Mouse (Mus musculus): ENCODE measurements around the gene Zc3hc1.

Gene Zc3hc1

DNA sequence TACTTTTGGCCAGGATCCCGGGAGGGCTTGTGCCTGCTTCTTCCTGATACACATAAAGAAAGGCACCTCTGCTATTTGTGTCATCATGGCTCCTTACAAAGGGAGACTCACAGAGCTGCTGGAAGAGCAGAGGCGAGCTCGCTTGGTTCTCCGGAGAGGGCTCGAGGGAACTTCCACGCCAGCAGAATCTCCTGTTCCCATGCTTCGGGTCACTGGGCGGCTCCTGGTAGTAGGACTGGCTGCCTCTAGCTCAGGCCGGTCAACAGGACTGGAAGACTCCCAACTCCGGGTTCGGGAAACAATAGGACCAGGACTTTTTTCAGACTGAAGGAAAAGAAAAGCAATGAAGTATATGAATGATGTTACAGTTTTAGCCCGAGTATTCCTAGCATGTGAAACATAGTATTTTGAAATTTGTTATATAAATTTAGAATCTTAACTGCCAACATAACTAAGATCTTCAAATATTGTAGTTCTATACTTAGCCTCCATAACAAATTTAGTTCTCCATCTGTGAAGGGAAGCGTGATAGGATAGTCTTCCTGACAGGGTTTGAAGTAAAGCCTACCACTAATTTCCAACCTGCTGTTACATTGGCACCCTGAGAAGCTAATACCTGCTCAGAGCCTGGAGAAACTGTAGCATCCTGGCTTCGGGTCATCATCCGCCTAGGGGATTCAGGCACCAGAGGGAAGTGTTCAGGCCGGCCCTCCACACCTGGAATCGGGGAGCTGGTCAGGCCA, 18.0 kb downstream of the Zc3hc1 start:
- DNase-seq (ENCODE audit: low spot score in 2 of 2), result no peak

DNA sequence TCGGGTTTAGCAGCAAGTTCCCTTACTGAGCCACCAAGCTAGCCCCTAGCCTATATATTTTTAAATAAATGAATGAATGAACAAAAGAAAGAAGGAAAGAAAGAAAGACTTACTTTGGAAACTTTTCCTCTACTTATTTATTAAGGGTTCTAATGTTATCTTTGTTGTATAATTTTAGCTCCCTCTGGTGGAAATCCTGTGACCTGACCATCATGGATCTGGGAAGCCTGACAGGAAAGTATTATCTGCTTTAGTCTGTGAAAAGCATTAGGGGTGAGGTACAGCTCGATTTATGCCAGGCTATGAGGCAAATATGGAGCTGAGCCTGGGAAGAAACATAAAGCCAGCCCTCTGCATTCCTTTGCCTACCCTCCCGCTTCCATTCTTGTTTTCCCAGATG, 21.5 kb downstream of the Zc3hc1 start:
- no peak for DNase-seq (ENCODE audit: low spot score in 2 of 2)

DNA sequence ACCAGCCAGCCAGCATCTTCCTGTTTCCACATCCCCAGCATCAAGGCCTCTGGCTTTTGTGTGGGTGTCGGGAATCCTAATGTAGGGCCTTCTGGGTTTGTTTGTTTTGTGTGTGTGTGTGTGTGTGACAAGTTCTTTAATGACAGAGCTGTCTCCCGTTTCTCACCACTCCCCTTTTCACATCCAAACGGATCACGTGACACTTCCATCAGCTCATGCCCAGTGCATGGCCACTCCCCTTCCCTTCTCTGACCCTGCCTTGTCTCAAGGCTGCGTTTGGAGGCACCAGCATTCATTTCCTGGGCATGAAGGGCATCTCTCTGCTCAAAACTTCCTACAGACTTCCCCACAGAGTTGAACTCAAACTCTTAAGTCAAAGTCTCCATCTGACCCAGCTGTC, 27.0 kb downstream of the Zc3hc1 start:
- no peak for DNase-seq (ENCODE audit: low spot score in 2 of 2)

DNA sequence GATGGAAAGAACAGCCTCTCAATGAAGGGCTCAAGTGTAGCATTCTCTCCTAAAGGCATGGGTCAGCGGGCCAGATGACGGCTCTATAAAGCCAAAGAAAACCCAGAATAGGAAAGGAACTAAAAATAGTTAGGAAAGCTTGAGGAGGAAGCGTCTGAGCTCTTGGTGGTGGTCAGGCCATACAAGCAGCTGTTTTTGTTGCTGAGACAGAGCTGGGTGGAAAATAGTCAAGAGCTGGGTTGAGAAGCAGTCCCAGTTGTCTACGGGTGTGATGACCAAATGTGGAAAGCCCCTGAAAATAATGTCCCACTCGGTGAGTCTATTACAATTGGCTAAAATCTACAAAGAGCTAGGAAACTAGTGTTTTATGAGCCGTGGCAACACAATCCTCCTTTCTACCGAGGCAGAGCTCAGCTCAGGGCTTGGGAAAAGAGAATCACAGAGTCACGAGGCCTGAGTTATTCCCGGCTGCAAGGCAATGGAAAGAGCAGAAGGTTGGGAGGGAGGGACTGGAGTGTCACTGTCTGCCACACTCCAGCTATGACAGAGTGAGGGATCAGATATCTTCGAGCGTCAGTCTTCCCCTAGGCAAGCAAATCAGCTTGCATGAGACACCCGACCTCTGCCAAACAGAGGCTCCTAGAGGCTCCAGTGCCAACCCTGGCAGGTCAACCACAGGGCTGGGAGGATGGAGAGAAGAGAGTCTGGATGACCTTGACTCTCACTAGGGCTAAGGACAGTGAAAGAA, 30.9 kb downstream of the Zc3hc1 start:
- DNase-seq (ENCODE audit: low spot score in 2 of 2), result no peak

DNA sequence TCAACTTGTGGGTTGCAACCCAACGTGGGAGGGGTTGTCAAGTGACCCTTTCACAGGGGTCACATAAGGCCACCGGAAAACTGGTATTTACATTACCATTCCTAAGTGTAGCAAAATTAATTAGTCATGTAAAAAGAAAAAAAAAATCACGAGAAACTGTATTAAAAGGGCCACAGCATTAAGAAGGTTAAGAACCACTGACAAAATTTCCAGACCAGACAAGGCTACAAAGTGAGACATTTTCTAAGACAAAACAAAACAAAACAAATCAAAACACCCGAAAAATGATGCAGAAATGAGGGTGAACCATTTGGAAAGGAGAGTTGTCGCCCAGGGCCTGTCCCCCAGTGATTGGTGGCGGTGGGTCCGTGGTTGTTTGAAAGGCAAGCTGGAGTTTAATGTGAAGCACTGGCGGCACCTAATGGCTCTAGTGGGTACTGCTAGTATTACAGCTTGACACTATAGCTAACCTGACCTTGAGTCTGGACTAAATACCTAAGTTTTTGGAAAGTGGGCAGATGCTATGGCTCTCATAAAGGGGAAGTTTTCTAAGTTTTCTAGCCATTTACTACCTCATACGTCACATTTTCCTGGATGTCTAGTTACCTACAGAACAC, 33.2 kb downstream of the Zc3hc1 start:
- DNase-seq (ENCODE audit: low spot score in 2 of 2), result peak; percentile 65 to 80

DNA sequence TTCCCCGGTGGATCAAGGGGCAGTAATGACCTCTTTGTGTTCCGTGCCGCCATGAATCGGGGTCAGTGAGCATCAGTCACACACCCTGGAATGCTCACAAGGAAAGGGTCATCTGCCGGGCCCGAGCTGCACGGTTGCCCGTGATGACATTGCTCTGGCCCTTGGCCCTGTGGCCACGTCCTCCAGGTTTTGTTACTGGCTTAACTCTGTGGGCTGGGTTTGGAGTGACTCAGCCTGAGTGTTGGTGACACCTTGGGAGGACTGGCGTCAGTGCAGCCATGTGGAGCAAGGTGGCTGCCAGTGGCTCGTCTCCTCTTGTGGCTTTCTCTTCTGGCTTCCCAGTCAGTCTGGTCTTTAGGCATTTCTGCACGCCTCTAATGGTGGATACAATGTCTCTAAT, 34.1 kb downstream of the Zc3hc1 start:
- no peak for DNase-seq (ENCODE audit: low spot score in 2 of 2)

DNA sequence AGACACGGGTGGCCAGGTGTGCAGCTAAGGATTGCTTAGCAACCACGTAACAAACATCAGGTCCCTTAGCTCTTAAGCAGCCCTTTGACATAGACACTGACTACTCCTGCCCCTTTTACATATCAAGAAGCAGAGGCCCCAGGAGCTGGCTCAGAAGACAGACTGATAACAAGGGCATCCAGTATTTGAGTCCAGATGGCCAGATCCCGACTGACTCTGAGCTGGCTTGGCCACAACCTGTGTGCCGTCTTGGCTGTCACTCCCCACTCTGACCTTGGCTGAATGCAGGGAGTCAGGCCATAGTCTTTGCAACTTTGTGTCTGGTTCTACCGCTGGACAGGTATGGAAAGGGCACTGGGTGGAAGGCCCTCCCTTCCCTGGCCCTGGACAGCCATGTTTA, 34.7 kb downstream of the Zc3hc1 start:
- DNase-seq (ENCODE audit: low spot score in 2 of 2), result no peak

DNA sequence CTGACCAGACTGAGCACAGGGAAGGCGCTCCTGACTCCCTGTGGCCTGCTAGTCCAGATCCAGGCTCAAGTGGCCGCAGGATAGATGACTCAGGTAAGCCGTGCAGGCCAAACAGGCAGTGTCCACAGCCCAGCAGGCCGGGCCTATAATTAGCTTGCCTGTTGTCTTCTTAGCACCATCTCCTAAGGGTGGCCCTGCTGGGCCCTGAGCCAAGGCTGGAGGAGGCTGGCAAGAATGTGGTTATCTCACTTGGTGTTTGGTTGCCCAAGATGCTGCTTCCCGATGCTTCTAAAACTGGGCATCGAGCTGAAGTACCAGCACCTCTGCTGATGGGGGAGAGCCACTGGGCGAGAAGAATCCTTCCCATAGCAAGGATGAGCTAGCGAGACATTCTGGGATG, 35.1 kb downstream of the Zc3hc1 start:
- DNase-seq (ENCODE audit: low spot score in 2 of 2), result no peak

DNA sequence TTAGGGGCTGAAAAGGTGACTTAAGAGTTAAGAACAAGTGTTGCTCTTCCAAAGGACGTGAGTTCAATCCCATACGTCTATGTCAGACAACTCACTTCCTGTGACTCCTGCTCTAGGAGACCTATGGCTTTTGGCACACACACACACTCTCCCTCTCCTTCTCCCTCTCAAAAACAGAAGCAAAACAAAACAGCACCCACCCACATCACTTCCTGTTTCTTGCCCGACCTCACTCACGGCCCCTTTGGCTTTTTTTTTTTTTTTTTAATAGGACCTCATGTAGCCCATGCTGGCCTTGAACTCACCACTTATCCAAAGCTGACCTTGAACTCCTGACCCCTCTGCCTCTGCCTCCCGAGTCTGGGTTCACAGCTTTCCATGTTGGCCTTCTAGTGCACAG, 36.1 kb downstream of the Zc3hc1 start:
- no peak for DNase-seq (ENCODE audit: low spot score in 2 of 2)

DNA sequence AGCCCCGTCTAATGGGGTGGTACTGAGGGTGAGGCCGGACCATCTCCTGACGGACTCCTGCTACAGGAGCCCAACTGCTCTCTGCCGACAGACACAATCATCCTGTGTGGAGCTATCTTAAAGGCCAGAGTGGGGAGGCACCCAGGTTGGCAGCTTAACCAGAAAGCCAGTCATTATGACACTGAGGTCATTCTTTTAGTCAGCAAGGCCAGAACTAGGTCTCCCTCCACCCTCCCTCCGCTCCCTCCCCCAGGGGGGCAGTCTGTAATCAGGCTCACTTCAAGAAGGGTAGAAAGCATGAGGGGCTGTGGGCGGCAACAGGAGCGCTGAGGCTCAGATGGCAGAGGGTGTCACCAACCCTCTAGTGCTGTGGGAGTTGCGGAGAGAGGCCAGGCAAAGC, 37.2 kb downstream of the Zc3hc1 start:
- no peak for DNase-seq (ENCODE audit: low spot score in 2 of 2)

DNA sequence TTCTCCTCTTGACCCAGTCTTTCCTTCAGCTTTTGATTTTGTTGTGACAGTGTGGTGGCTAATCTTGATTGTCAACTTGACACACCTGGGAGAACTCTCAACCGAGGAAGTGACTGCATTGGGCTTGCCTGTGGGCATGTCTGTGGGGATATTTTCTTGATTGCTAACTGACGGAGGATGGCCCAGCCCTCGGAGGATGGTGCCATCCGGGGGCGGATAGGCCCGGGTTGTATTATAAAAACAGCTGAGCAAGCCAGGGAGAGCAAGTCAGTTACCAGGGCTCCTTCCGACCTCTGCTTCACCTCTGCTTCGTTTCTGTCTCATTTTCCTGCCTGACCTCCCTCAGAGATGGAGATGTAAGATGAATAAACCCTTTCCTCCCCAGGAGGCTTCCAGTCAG, 38.1 kb downstream of the Zc3hc1 start:
- no peak for DNase-seq (ENCODE audit: low spot score in 2 of 2)

DNA sequence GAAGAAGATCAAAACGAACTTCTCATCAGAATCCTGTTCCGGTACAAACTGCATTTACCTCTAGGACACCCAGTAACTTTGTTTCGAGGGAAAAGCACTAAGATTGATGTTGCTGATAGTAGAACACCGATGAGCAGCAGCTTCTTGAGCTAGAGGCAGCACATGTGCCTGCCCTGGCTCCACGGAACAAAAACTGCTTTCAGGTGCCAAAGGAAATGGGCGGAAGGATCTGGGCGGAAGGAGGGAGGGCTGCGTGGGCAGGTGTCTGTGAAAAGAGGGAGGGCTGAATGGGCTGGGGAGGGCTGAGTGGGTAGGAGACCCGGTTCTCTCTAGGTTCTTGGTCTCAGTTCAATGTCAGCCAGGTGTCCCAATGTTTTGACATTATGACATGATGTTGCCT, 39.5 kb downstream of the Zc3hc1 start:
- no peak for DNase-seq (ENCODE audit: low spot score in 2 of 2)

DNA sequence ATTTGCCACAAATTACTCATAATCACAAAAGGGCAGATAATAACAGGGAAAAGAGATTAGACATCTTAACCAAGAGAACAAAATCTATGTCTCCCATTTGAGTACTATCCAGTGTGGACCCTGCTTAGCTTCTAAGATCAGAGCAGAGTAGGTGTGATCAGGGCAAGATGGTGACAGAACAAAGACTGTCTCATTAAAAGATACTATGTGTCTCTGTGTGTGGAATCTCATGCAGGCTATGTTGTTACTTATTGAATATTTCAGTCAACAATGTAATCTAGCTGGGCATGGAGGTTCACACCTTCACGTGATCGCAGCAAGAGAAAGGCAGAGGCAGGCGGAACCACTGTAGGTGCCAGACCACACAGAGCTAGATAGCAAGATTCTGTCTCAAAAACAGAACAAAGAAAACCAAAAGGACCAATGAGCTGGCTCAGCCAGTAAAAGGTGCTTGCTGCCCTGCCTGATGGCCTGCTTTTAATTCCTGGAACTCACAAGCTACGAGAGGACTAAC, 43.5 kb downstream of the Zc3hc1 start:
- DNase-seq (ENCODE audit: low spot score in 2 of 2), result no peak

DNA sequence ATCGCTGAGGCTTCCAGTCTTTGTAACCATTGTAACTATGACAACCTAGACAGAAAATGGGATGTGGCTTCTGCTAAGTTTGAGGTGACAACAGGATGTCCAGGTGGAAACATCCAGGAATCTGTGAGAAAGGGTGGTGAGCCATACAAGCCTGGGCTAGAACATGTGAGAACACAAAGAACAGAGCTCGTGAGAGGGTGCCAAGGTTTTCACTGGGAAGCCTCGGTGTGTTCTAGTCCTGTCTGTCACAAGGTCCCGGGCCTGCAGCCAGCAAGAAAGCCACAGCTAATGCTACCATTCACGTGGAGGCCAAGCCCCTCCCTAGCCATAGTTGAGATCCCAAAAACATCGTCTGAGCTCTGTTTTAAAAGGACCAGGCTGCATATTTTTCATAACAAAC, 44.1 kb downstream of the Zc3hc1 start:
- no peak for DNase-seq (ENCODE audit: low spot score in 2 of 2)

DNA sequence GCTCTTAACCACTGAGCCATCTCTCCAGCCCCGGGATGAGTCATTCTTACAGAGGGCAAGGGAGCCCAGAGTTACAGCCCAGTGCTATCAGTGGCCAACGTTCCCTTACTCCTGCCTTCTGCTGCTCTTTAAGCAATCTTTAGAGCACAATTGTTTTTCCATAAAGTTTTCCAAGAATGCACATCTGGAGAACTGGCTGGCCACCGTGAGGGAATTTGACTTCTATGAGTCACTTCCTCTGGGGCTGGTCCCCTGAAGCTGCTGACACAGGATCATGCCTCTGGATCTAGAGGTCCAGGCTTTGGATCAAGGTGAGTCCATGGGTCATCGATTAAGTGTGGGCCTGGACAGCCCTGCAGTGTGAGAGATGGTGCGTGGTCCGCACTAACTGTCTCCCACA, 46.8 kb downstream of the Zc3hc1 start:
- no peak for DNase-seq (ENCODE audit: low spot score in 2 of 2)

DNA sequence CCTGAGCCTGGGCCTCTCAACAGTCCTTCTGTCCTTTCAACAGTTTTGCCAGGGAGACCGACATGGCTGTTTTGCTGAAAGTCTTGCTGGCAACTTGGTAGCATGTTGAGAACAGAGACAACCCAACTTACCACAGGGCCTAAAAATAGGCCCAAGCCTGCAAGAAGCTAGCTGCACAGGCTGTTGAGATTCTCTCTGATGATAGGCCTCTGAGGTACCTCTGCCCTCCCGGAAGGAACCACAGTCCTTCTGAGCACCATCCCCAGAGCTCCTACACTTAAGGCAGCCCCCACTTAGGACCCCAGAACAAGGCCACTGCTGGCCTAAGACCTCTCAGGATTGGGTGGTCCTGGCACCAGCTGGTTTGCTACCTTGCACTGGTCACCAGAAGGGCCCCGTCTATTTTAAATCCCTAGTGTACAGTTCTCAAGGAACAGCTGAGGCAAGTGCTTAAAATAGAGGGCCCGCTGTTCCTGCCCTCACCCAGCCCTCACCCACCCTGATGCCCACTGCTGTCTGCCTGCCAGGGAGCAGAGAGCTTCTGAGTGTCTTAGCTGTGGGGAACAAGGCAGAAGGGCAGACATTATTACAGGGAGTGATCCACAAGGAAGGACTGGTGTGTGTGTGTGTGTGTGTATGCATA, 50.5 kb downstream of the Zc3hc1 start:
- DNase-seq (ENCODE audit: low spot score in 2 of 2), result no peak

DNA sequence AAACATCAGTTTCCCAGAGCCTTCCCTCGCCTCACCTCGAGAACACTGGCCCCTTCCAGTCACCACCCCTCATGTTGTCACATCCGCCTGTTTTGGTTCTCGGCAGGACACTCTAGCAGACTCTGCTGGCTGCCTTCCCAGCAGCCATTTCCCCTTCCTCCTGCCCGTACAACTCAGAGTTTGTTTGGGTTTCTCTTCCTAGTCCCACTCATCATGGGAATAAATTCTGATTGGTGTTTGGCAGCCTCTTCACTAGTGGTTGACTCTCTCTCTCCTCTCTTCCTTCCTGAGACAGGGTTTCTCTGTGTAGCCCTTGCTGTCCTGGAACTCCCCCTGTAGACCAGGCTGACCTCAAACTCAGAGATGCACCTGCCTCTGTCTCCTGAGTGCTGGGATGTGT, 53.9 kb downstream of the Zc3hc1 start:
- peak in 1 of 2 experiments; percentile 22 for DNase-seq (ENCODE audit: low spot score in 2 of 2)

DNA sequence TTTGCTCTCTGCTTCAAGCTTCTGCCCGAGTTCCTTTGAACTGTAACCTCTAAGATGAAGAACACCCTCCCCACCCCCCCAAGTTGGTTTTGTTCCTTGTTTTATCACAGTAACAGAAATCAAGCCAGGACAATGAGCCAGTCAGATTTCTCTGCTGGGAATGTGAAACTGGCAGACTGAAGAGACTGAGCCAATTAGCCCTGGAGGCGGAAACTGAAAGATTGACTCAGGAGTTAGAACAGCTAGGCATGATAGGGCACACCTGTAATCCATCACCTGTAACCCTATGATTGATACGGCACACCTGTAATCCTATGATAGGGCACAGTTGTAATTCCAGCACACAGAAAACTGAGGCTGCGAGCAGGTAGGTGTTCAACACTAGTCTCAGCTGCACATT, 58.6 kb downstream of the Zc3hc1 start:
- no peak for DNase-seq (ENCODE audit: low spot score in 2 of 2)

DNA sequence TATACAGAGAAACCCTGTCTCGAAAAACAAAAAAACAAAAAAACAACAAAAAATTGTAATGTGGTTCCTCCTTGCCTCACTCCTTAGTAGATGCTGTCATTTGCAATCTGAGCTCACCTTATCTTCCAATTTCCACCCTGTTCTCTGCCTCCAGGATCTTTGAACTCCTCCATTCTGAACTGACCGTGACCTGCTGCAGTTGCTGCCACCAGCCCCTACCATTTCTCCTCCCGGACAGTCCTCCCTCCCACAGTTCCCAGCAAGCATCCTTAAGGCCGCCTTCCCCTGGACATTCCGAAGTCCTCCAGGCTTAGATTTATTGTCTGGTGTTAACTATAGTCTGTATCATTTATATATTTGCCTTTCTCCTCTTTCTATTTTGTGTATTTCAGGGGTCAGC, 60.1 kb downstream of the Zc3hc1 start:
- DNase-seq (ENCODE audit: low spot score in 2 of 2), result no peak

DNA sequence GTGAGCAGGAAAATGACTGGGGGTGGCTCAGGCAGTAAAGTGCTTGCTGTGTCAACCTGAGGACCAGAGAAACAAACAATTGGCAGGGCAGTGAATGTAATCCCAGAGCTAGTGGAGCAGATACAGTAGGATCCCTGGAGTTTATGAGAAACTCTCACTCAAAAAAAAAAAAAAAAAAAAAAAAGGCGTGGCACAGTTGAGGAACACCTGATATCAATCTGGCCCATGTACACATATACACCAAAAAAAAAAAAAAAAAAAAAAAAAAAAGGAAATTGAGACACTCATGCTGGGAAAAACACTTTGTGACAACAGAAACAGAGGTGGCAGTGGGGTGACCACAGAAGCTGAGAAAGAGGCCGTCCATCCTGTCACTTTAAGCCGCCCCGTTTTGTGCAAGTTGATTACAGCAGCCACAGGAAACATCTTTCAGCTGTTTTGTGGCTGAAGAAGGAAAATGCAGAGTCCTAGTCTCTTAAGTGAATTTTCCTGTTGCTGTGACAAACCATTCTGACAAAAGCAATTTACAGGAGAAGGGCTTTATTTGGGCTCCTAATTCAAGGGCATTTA, 64.8 kb downstream of the Zc3hc1 start:
- DNase-seq (ENCODE audit: low spot score in 2 of 2), result no peak

DNA sequence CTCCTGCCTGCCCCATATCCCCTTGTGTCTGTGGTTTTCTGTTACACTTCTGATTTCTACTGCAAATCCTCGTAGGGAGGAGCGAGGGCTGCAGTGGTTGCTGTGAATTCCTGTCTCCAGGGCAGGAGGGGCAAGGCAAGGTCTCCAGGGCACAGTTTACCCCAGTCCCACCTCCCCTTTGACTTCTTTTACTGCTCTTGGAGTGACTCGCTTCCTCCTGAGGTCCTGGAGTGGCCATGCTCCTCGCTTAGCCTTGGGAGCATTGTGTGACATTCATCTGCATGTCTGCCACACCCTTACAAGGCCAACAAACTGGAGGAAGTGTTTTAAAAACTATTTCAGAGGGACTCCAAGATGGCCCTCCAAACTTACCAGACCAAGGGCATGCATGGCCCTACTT, 69.8 kb downstream of the Zc3hc1 start:
- no peak for DNase-seq (ENCODE audit: low spot score in 2 of 2)

DNA sequence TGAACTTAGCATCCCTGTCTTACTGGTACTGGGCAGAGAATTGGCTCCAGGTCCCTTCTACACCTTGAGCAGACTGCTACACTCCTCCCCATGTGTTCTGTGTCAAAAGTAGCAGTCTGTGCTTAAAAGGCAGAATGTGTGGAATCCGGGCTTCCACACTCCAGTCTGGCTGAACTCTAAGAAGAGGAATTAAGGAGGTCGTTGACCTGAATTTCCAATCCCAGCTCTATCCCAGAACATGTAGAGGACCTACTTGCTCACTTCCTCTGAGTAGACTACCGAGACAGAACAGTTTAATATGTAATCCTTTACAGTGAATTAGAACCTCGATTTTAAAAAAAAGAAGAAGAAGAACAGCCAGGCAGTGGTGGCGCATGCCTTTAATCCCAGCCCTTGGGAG, 71.6 kb downstream of the Zc3hc1 start:
- no peak for DNase-seq (ENCODE audit: low spot score in 2 of 2)

Data from cerebellum, postnatal 4 days (tissue).